Mouse (Mus musculus) kidney, adult 9 months (tissue): ENCODE data around the gene Lrg1.

Experiments used
- DNase-seq: peaks from one replicate; pipeline ENCODE4 v3.0.0; 2022

Lrg1 gene

DNA sequence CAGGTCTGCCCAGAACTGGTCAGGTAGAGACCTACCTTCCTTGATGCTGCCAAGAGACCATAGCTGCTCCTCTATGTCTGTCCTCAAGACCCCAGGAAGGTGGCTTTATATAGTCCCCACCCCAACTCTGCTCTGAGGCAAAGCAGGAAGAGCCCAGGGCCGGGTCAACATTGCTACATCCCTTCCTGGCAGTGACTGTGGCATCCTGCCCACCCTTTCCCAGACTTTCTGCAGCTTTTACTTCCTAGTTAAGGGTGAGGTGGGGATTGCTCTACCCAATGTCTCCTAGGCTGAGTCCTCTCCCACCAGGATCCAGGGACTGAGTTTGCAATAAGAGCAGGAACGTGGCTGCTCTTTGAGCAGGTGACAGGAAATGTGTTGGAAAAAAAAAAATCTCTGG lies at the start of gene Lrg1:
Gene Lrg1 (minus strand): TSS at position 176 of the 400 bp plus-strand sequence.
- DNase-seq: no peak

DNA sequence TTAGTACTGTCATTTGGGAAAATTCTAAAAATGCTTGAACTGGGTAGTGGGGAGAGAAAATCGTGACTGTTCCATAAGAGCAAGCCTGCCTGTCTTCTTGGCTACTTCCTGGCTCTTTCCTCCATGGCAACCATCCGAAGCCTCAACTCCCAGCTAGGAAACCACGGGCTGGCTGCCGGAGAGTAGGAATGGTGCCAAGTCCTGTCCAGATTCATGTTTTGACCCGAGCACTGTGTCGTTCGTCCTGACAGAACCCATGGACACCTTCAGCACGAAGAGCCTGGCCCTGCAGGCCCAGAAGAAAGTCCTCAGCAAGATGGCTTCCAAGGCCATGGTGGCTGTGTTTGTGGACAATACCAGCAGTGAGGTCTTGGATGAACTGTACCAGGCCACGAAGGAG lies 49.7 kb upstream of the Lrg1 start:
- no peak for DNase-seq

- no peak for DNase-seq
These were observed 48.8 kb upstream of the Lrg1 start for GRCm38 (mm10) chr17:56170636-56171035.

GRCm38 (mm10) chr17:56169830-56170229 lies 48.0 kb upstream of the Lrg1 start:
- peak; percentile 49 for DNase-seq

DNA sequence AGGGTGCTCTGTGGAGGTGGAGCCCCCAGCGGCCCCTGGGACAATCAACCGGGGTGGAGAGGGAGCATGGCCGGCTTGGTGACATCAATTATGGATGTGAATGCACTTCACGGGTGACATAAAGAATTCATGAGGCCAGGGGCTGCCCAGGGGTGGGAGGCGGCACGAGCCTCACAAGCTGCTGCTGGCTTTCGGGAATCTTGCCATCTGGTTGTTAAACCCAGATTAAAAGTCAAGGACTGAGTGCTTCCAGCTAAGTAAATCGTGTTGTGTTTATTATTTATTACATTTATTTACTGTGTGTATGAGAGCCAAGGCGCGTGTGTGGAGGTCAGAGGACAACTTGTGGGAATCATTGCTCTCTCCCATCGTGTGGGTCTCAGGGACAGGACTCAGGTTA lies 43.9 kb upstream of the Lrg1 start:
- no peak for DNase-seq

DNA sequence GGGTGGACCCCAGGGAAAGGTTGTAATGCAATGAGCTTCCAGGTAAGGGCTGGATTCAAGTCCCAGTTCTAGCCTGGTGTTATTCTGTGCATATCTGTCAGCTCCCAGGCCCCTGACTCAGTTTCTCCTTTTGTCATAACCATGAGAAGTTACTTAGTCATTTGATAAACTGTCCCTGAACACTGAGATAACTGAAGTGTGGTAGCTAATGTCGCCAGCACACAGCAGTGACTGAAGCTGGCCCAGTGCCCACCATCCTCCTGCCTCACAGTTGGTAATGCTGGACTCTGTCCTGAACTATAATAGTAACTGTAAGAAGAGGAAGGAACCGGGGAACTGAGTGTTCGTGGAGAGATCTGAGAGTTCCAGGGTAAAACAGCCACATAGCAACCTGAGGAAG lies 42.7 kb upstream of the Lrg1 start:
- no peak for DNase-seq

- DNase-seq: no peak
These were observed 41.8 kb upstream of the Lrg1 start for GRCm38 (mm10) chr17:56163523-56164102.

- peak; percentile 96 for DNase-seq
These were observed 40.5 kb upstream of the Lrg1 start, which contains the start of gene Tnfaip8l1 for GRCm38 (mm10) chr17:56162231-56162774. Gene Tnfaip8l1 (plus strand): TSS chr17:56162477.

DNA sequence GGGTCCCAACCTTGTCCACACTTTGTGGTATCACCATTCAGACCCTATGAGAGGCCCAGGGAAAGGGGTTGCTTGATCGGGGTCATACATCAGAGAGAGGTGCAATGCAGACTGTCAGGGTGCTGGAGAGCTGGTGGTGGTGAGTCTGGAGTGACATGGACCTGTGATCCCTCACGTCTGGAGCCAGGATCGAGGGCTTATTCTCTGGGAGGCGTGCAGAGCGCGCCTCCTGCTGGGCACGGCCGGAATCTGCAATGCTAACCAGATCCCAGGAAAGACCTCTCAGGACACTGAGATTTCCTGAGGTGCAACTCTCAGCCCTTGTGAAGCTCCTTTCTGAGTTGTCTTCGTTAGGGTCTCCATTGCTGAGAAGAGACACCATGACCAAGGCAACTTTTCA lies 37.9 kb upstream of the Lrg1 start:
- peak; percentile 76 for DNase-seq

DNA sequence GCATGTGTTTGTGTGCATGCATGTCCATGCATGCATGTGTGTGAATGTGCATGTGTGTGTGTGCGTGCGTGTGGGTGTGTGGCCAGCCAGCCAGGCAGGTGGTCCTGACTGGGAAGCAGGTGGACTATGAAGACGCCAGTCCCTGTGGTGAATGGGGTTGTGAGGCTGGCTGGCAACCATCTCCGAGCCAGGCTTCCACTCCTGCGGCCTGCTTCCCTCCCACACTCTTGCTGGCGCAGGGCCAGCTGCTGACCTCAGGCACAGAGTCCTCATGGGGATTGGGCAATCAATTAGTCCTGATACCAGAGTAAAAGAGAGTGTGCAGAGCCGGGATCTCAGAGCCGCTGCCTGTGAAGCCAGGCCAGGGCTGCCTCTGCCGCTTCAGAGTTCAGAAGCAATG lies 31.8 kb upstream of the Lrg1 start:
- DNase-seq: no peak

GRCm38 (mm10) chr17:56149897-56150296 lies 28.1 kb upstream of the Lrg1 start:
- no peak for DNase-seq

GRCm38 (mm10) chr17:56148790-56149618 lies 27.2 kb upstream of the Lrg1 start:
- no peak for DNase-seq

GRCm38 (mm10) chr17:56148280-56148679 lies 26.5 kb upstream of the Lrg1 start:
- DNase-seq: no peak

DNA sequence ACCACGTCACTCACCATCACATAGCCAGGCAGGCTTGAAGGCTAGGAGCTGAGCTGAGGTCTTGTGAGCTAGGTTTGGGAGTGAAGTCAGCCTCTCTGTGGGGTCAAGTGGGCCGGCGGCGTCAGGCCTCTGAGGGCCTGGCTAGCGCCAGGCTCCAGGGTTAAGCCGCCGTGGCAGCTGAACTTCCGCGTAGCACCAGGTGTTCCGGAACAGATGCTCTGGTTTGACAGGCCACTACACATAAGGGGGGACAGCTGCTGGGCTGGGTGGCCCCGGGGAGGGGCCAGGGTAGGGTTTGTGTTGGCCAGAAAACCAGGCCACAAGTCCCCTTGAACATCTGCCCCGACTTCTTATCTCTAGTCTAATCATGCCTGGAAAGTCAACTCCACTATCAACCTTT lies 25.6 kb upstream of the Lrg1 start:
- DNase-seq: no peak

- DNase-seq: no peak
These were observed 24.3 kb upstream of the Lrg1 start for GRCm38 (mm10) chr17:56146131-56146530.

- DNase-seq: no peak
These were observed 22.7 kb upstream of the Lrg1 start for GRCm38 (mm10) chr17:56144546-56144945.

DNA sequence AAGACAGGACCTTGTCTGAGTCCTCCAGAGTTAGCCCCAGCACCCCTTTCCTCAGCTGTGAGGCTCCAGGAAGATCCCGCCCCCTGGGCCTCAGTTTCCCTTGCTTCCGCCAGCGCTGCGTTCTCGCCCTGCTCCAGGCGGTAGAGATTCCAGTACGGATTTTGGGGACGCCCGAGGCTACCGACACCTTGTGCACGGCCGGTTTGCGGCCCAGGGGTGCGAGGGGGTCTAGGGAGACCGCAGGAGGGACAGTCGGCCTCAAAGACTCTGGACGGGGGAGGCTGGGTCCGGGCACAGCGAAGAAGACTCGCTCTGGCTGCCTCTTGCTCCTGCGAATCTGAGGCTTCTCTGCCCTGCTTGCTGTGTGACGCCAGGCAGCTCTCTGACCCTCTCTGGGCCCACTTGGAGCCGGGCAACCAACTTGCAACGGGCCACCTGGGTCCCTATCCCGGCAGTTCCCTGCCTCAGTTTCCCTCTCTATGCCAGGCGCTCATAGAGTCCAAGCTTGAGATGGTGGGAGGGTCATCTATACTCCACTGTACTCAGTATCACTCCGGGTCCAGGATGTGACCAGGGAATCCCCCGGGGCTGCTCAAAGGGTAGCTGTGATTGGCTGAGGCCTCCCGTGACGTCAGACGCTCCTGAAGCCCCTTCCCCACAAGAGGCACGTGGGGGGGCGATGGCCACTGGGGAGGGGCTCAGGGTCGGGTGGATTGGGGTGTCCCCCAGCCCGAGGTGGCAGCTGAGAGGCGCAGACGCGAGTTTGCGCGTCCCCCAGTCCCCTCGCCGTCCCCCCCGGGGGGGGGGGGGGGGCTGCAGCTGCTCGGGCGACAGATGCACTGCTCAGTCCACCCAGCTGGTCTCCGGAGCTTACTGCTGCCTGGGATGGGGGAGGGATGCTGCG lies 20.2 kb upstream of the Lrg1 start:
- no peak for DNase-seq

DNA sequence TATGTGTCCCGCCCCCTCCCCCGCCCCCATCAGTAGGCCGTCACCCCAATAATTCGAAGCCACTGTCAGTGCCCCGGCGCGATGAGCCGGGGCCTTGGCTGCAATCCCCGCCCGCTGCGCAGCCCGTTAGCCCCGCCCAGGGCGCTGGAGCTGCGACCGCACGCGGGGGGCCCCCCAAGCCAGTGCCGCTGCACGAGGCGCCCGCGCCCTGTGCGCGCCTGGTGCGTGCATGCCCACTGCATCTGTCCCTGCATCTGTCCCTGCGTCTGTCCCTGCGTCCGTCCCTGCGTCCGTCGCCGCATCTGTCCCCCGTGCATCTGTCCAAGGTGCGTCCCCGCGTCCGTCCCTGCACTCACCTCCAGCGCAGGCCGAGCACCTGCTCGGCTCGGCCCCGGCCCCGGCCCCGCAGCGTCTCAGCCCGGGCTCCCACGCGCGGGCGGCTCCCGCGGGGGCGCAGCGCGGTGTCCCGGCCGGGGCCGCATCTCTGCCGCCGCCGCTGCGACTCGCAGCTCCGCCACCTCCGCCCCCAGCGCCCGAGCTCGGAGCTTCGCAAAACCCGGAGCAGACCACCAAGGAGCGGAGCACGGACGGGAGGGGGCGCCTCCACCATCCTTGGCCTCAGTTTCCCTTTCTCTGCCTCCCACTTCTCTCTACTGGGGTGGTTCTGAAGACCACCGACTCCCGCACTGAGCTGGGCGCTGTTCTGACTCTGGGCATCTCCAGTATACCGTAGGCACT lies 18.2 kb upstream of the Lrg1 start, which contains the start of gene Sema6b:
Gene Sema6b (minus strand): TSS at position 486 of the 738 bp plus-strand sequence.
- DNase-seq: no peak

- no peak for DNase-seq
These were observed 17.6 kb upstream of the Lrg1 start for GRCm38 (mm10) chr17:56139355-56139754.

- no peak for DNase-seq
These were observed 16.2 kb upstream of the Lrg1 start for GRCm38 (mm10) chr17:56137839-56138613.

DNA sequence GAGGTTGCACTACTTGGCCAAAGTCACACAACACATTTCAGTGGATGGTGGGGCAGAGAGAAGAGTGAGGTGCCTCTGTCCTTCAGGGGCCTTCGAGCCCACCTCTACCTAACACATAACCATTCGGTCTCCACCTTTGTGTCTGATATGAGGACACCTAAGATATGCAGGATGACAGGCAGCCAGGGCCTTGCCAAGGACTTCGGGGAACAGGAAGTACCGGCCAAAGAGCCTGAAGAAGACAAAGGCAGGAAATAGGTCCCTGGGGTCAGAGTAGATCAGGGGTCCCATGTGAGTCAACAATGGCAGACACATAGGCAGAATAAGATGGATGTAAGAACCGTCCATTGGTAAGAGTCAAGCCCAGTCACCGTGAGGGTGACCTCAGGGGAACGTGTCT lies 14.8 kb upstream of the Lrg1 start:
- no peak for DNase-seq
